In the genomic region with DNA sequence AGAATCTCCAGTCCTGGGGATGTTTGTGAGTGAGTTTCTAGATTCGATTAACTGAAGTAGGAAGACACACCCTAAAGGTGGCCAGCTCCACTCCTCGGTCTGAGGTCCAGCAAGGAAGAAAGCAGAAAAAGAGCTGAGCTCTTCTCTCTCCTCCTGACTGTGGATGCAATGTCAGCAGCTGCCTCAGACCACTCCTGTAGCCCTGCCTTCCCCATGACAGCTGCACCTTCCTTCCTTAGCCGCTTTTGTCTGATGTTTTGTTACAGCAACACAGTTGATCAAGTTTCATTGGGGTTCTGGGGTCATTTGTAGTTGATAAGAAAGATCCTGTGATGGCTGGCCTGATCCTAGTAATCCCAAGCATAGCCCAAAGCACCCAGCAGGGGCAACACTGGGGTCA, we compare ENCODE assay signal across 21 mouse cellular contexts. TPM values are rescaled to one million over a fixed set of nuclear protein-coding genes. Genes with fewer than 3 reads are reported as not detected.
DNase-seq lines count a peak whose midpoint lies in the region; ATAC-seq and TF ChIP-seq lines count a peak whose summit lies in the region.
"Had no signal": no experiment of that assay in that cellular context is flagged by ENCODE, and none has a peak within 500 bp of the region (broad histone marks: within the 10 kb centered on the region; RNA-seq: fewer than 3 reads in every experiment).

No protein-coding gene starts in this region.

- no peak overlapping the region for H3K9ac ChIP-seq in intestine, postnatal 0 days (ENCODE audit: low read depth, low read length)
- H3K9ac ChIP-seq in intestine, embryonic 15.5 days = no peak overlapping the region
- no peak overlapping the region for H3K9ac ChIP-seq in midbrain, embryonic 11.5 days (ENCODE audit: low read length)
- no peak overlapping the region for H3K9ac ChIP-seq in midbrain, embryonic 13.5 days (replicated peaks)

- H3K27me3 ChIP-seq in intestine, postnatal 0 days (replicated peaks; ENCODE audit: control insufficient read depth, insufficient read depth, low read length) = no peaks in the 10 kb centered on the region
- H3K27me3 ChIP-seq in intestine, embryonic 15.5 days (replicated peaks) = no peaks in the 10 kb centered on the region
- H3K27me3 ChIP-seq in midbrain, embryonic 11.5 days (ENCODE audit: control insufficient read depth, insufficient read depth, low read length) = no peaks in the 10 kb centered on the region
- no peaks in the 10 kb centered on the region for H3K27me3 ChIP-seq in midbrain, embryonic 13.5 days
- H3K27me3 ChIP-seq in myocyte (ENCODE audit: control insufficient read depth, insufficient read depth, insufficient read length) = no peaks in the 10 kb centered on the region
- H3K27me3 ChIP-seq: CH12.LX, Patski had no signal

- no peak overlapping the region for H3ac ChIP-seq in myocyte (ENCODE audit: control insufficient read depth, insufficient read length)

- no peak overlapping the region for H3K4me3 ChIP-seq in intestine, postnatal 0 days (ENCODE audit: low read depth, low read length)
- no peak overlapping the region for H3K4me3 ChIP-seq in intestine, embryonic 15.5 days (replicated peaks)
- H3K4me3 ChIP-seq in midbrain, embryonic 11.5 days (ENCODE audit: low read depth, low read length) = no peak overlapping the region
- H3K4me3 ChIP-seq in midbrain, embryonic 13.5 days (replicated peaks) = no peak overlapping the region
- H3K4me3 ChIP-seq in myocyte = no peak overlapping the region

- TF ChIP-seq POLR2A in myocyte (IDR thresholded peaks at IDR 0.05; ENCODE audit: insufficient read length, low read depth) = no peak

- no peak for TF ChIP-seq CTCF in intestine, postnatal 0 days (IDR thresholded peaks at IDR 0.05; ENCODE audit: low read depth)

- ATAC-seq in intestine, postnatal 0 days = no peak
- ATAC-seq in intestine, embryonic 15.5 days = no peak
- ATAC-seq in midbrain, embryonic 11.5 days (ENCODE audit: low FRiP score) = no peak
- ATAC-seq in midbrain, embryonic 13.5 days = no peak
- ATAC-seq: activated CD4-positive, CD25-positive, alpha-beta regulatory T cell, adult 4 months; CD4-positive, CD25-positive, alpha-beta regulatory T cell, adult 4 months; Patski had no signal

- H3K4me1 ChIP-seq in intestine, postnatal 0 days (replicated peaks; ENCODE audit: control insufficient read depth, insufficient read depth, low read length) = no peaks in the 10 kb centered on the region
- H3K4me1 ChIP-seq in intestine, embryonic 15.5 days (replicated peaks) = 0 out of 2 replicates have a peak, but pooled peaks cover 3% of the 10 kb centered on the region
- H3K4me1 ChIP-seq in midbrain, embryonic 11.5 days (ENCODE audit: control insufficient read depth, insufficient read depth, low read length) = no peaks in the 10 kb centered on the region
- H3K4me1 ChIP-seq in midbrain, embryonic 13.5 days (replicated peaks) = no peaks in the 10 kb centered on the region

- peak; percentile 28 for DNase-seq in midbrain, embryonic 11.5 days (ENCODE audit: low spot score, missing footprints)
- DNase-seq in left cerebral cortex, postnatal 25 days (ENCODE audit: low spot score in 2 of 2) = no peak
- DNase-seq: adrenal gland, adult 2 months; adrenal gland, adult 8-10 months; adrenal gland, postnatal 10 days; adrenal gland, postnatal 14 days; adrenal gland, postnatal 25 days; adrenal gland, postnatal 36 days; B cell, adult 2 months; cerebellum, adult 11 months; cerebellum, adult 11-12 months; cerebellum, adult 18-20 months had no signal

- H3K9me3 ChIP-seq in intestine, postnatal 0 days (ENCODE audit: control insufficient read depth) = no peaks in the 10 kb centered on the region
- H3K9me3 ChIP-seq in intestine, embryonic 15.5 days = no peaks in the 10 kb centered on the region
- no peaks in the 10 kb centered on the region for H3K9me3 ChIP-seq in midbrain, embryonic 11.5 days (ENCODE audit: control insufficient read depth, low read length)
- no peaks in the 10 kb centered on the region for H3K9me3 ChIP-seq in midbrain, embryonic 13.5 days
- H3K9me3 ChIP-seq: G1E had no signal

- peak overlapping the region; percentile 57 for H3K27ac ChIP-seq in intestine, postnatal 0 days (ENCODE audit: low read depth, low read length)
- no peak overlapping the region for H3K27ac ChIP-seq in intestine, embryonic 15.5 days
- H3K27ac ChIP-seq in midbrain, embryonic 11.5 days (ENCODE audit: low read depth, low read length) = no peak overlapping the region
- H3K27ac ChIP-seq in midbrain, embryonic 13.5 days = no peak overlapping the region

- 65% methylated on average over 3 of the region's 3 CpGs for WGBS in intestine, postnatal 0 days
- WGBS in intestine, embryonic 15.5 days = 90% methylated on average over 3 of the region's 3 CpGs
- WGBS in midbrain, embryonic 11.5 days = 83% methylated on average over 3 of the region's 3 CpGs
- WGBS in midbrain, embryonic 13.5 days = 97% methylated on average over 3 of the region's 3 CpGs

- peaks cover 57% of the 10 kb centered on the region for H3K36me3 ChIP-seq in intestine, postnatal 0 days (ENCODE audit: control insufficient read depth, insufficient read depth)
- H3K36me3 ChIP-seq in intestine, embryonic 15.5 days = peaks cover 19% of the 10 kb centered on the region
- H3K36me3 ChIP-seq in midbrain, embryonic 11.5 days (ENCODE audit: control insufficient read depth, insufficient read depth, low read length) = peaks cover 9% of the 10 kb centered on the region; the same call in 1 of the 2 replicates
- H3K36me3 ChIP-seq in midbrain, embryonic 13.5 days = peaks cover 61% of the 10 kb centered on the region
- H3K36me3 ChIP-seq in myocyte (ENCODE audit: control insufficient read depth, insufficient read depth) = peaks cover 15% of the 10 kb centered on the region

- no peak overlapping the region; the same call in 1 of the 2 replicates for H3K4me2 ChIP-seq in intestine, postnatal 0 days (replicated peaks; ENCODE audit: low read depth)
- H3K4me2 ChIP-seq in intestine, embryonic 15.5 days (replicated peaks) = no peak overlapping the region
- H3K4me2 ChIP-seq in midbrain, embryonic 11.5 days = no peak overlapping the region
- no peak overlapping the region for H3K4me2 ChIP-seq in midbrain, embryonic 13.5 days (replicated peaks)
- no peak overlapping the region for H3K4me2 ChIP-seq in myocyte (ENCODE audit: low read depth)

- intact Hi-C loops in left cerebral cortex, postnatal 25 days (cut with DNase I) = no loop called here

- H3K79me2 ChIP-seq in myocyte (ENCODE audit: control insufficient read depth, insufficient read depth) = peaks cover 8% of the 10 kb centered on the region

TF ChIP-seq in myocyte, 11 proteins besides CTCF, POLR2A, EP300 and RAD21:
- TF ChIP-seq MYOG (IDR thresholded peaks at IDR 0.05; ENCODE audit: control insufficient read depth in 1 of 3, insufficient read depth in 1 of 3, insufficient read length in 2 of 3, low read depth in 2 of 3) (peak; percentile 69 to 95 (median 91)), TCF3 (IDR thresholded peaks at IDR 0.05; ENCODE audit: insufficient read length, low read depth) (peak; percentile 50), MYOD1 (IDR thresholded peaks at IDR 0.05; ENCODE audit: control insufficient read depth in 1 of 3, insufficient read length in 2 of 3, low read depth in 2 of 3) (peak; percentile 59 to 96 (median 87)), USF1 (IDR thresholded peaks at IDR 0.05; ENCODE audit: low read depth) (no peak), TCF12 (IDR thresholded peaks at IDR 0.05; ENCODE audit: insufficient read depth, poor library complexity, severe bottlenecking) (peak; percentile 68), REST (IDR thresholded peaks at IDR 0.05; ENCODE audit: insufficient read depth, insufficient read length) (no peak)

RNA-seq across cellular contexts. Expression of a gene that starts 25.8 kb away (rescaled TPM):
- 11.2 and 13.7 TPM in 2 replicates for polyA plus RNA-seq in intestine, postnatal 0 days (2015; fragmentation: Nextera tagmentation; extraction: Ambion mirVana)
- 19.0 and 19.7 TPM in 2 replicates for polyA plus RNA-seq in intestine, embryonic 15.5 days (2015; fragmentation: Nextera tagmentation; extraction: Ambion mirVana)
- polyA plus RNA-seq in midbrain, embryonic 11.5 days (2014; fragmentation: Nextera tagmentation; extraction: Ambion mirVana) = 21.4 and 22.4 TPM in 2 replicates
- 18.6 and 23.5 TPM in 2 replicates for polyA plus RNA-seq in midbrain, embryonic 13.5 days (2015; fragmentation: Nextera tagmentation; extraction: Ambion mirVana)
- 10.0 TPM for polyA plus RNA-seq in myocyte (2012; fragmentation: generic; extraction: Trizol)
- total RNA-seq in left cerebral cortex, postnatal 25 days (2021) = 10 to 100 TPM in 1 of 2 experiments, 1 to 10 TPM in 1; 9.5 to 10.7 TPM

RNA-seq across cellular contexts. Expression of a gene that starts 31.6 kb away (rescaled TPM):
- 67.5 and 89.0 TPM in 2 replicates for polyA plus RNA-seq in intestine, postnatal 0 days (2015; fragmentation: Nextera tagmentation; extraction: Ambion mirVana)
- polyA plus RNA-seq in intestine, embryonic 15.5 days (2015; fragmentation: Nextera tagmentation; extraction: Ambion mirVana) = 23.0 and 27.2 TPM in 2 replicates
- polyA plus RNA-seq in midbrain, embryonic 11.5 days (2014; fragmentation: Nextera tagmentation; extraction: Ambion mirVana) = 7.4 and 9.9 TPM in 2 replicates
- 25.2 and 26.4 TPM in 2 replicates for polyA plus RNA-seq in midbrain, embryonic 13.5 days (2015; fragmentation: Nextera tagmentation; extraction: Ambion mirVana)
- 50.5 TPM for polyA plus RNA-seq in myocyte (2012; fragmentation: generic; extraction: Trizol)
- 10 to 100 TPM; 13.2 to 13.5 TPM for total RNA-seq in left cerebral cortex, postnatal 25 days (2021)

RNA-seq across cellular contexts. Expression of a gene that starts 36.0 kb away (rescaled TPM):
- polyA plus RNA-seq in intestine, postnatal 0 days (2015; fragmentation: Nextera tagmentation; extraction: Ambion mirVana) = 28.9 and 34.7 TPM in 2 replicates
- 48.5 and 52.5 TPM in 2 replicates for polyA plus RNA-seq in intestine, embryonic 15.5 days (2015; fragmentation: Nextera tagmentation; extraction: Ambion mirVana)
- polyA plus RNA-seq in midbrain, embryonic 11.5 days (2014; fragmentation: Nextera tagmentation; extraction: Ambion mirVana) = 41.2 and 48.5 TPM in 2 replicates
- polyA plus RNA-seq in midbrain, embryonic 13.5 days (2015; fragmentation: Nextera tagmentation; extraction: Ambion mirVana) = 28.6 and 31.9 TPM in 2 replicates
- polyA plus RNA-seq in myocyte (2012; fragmentation: generic; extraction: Trizol) = 18.2 TPM
- 1 to 10 TPM; 4.8 to 6.3 TPM for total RNA-seq in left cerebral cortex, postnatal 25 days (2021)

RNA-seq across cellular contexts. Expression of a gene that starts 36.1 kb away (rescaled TPM):
- 10.3 and 11.1 TPM in 2 replicates for polyA plus RNA-seq in intestine, postnatal 0 days (2015; fragmentation: Nextera tagmentation; extraction: Ambion mirVana)
- polyA plus RNA-seq in intestine, embryonic 15.5 days (2015; fragmentation: Nextera tagmentation; extraction: Ambion mirVana) = 34.7 and 38.0 TPM in 2 replicates
- polyA plus RNA-seq in midbrain, embryonic 11.5 days (2014; fragmentation: Nextera tagmentation; extraction: Ambion mirVana) = 37.5 and 44.2 TPM in 2 replicates
- polyA plus RNA-seq in midbrain, embryonic 13.5 days (2015; fragmentation: Nextera tagmentation; extraction: Ambion mirVana) = 39.7 and 40.7 TPM in 2 replicates
- 35.6 TPM for polyA plus RNA-seq in myocyte (2012; fragmentation: generic; extraction: Trizol)
- 10 to 100 TPM; 15.1 to 19.0 TPM for total RNA-seq in left cerebral cortex, postnatal 25 days (2021)
